Mouse (Mus musculus): ENCODE results near the gene Setdb2. TPM values are rescaled to one million over a fixed set of nuclear protein-coding genes. Genes with fewer than 3 reads are reported as not detected.

Gene Setdb2
- total RNA-seq, 1 experiment from 2014 or later = 42.6 TPM

DNA sequence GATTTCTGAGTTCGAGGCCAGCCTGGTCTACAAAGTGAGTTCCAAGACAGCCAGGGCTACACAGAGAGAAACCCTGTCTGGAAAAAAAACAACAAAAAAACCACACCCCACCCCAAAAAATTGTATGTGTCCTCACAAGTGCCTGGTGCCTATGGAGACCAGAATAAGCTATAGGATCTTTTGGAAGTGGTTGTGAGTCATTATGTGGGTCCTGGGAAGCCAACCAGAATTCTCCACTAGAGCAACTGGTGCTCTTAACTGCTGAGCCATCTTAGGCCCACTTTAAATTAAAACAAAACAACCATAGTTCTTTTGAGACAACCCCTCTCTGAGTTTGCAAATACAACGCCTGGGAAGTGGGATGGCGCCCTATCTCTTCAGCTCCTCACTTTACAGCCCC lies 45.4 kb downstream of the Setdb2 start, which contains the start of gene Phf11c:
TSS of gene Phf11c (minus strand) at position 101 of the 400 bp plus-strand sequence.
- ATAC-seq (replicated peaks; ENCODE audit: insufficient number of reproducible peaks, low FRiP score, low TSS enrichment, poor library complexity, severe bottlenecking) = no peak

DNA sequence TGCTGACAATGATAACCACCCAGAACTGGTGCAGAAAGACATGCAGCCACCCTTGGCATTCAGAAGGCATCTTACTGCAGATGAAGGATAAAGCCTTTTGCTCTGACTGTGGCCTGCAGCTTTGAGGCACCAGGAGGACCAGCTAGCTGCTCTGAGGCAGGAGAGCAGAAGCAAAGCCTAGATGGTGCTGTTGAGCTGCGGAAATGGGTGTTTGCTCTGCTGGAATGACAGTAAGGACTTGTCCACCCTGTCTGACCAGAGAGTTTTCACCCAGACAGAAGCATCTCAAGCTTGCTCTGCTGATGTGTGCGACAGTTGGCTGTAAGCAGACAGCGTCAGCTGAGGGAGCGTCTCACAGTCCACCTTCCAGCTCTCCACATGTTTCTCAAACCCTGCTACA lies 50.5 kb downstream of the Setdb2 start:
- ATAC-seq (replicated peaks; ENCODE audit: insufficient number of reproducible peaks, low FRiP score, low TSS enrichment, poor library complexity, severe bottlenecking) = peak; percentile 35; the same call in 1 of the 2 replicates

DNA sequence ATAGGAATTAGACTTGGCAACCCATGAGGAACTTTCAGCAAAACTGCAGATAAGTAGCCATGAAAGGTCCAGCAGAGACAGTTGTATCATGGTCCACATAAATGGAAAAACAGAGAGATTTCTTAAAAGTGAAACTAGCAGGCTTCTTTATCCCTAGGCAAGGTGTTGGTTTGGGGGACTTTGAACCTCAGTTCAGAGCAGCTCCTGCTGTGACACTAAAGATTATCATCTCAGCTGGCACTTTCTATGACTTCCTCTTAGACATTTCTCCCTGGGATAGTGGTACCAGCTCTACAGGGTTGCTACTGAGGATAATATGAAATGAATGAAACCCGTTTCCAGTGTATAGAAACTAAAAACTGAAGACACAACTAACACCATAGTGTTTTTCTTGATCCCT lies 51.2 kb downstream of the Setdb2 start:
- ATAC-seq (replicated peaks; ENCODE audit: insufficient number of reproducible peaks, low FRiP score, low TSS enrichment, poor library complexity, severe bottlenecking) = no peak

DNA sequence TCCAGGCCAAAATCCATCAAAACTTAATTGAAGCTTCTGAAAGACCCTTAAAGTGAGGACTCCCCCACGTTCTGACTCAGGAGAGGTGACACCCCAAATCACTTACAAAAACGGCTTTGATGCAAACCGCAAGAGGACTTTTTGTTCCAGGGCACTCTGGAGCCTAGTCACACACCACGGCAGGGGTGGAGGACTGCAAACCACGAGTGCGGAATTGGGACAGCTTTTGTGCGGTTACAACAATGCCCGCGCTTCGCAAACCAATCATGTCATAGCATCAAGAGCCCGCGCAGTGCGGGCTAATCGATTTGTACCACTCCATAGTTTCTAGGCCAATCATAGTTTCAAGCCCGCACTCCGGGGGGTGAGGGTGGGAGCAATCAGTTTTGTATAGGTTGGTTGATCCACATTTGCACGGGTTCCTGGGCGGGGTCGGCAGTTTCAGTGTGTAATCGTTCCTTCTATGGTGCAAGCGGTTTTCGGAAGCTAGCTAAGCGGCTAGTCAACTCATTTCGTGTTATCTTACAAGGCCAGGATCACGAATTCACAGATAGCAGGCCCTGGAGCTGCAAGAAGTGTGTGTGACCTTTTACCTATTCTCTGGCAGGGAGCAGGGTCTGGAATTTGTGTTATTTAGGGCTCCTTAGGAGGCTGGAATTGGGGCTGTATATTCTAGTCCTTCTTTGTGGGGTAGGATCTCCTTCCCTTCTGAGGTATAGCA lies 70.2 kb downstream of the Setdb2 start:
- no peak for ATAC-seq (replicated peaks; ENCODE audit: insufficient number of reproducible peaks, low FRiP score, low TSS enrichment, poor library complexity, severe bottlenecking)

DNA sequence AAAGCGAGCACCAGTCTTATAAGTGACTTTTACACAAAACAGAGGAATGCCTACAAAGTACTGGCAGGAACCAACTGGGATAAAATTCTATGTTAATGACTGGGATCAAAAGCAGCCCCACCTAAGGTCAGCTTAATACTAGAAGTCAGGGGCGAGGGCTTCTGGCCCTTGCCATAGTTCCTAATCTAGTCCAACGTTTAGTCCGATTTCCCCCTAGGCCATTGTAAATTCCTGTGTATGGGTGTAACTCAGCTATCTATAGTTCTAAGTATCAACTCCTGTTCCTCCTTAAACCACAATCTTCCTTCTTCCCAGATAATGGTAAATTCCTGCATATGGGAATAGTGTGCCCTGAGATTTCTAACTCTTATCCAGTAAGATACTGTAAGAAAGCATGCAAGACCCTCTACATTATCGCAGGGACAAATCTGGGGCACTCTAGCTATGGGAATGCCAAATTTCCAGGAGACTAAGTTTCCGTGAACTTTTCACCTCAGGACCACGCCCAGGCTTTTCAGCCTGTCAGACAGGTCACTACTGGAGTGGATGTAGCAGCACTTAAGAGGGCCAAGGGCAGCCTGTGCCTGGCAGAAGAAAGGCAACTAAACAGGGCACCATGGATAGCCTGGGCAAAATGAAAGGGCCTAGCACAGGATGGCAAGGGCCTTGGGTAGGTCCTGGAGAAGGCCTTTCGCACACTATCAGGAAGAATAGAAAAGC lies 74.1 kb downstream of the Setdb2 start:
- ATAC-seq (replicated peaks; ENCODE audit: insufficient number of reproducible peaks, low FRiP score, low TSS enrichment, poor library complexity, severe bottlenecking) = no peak

DNA sequence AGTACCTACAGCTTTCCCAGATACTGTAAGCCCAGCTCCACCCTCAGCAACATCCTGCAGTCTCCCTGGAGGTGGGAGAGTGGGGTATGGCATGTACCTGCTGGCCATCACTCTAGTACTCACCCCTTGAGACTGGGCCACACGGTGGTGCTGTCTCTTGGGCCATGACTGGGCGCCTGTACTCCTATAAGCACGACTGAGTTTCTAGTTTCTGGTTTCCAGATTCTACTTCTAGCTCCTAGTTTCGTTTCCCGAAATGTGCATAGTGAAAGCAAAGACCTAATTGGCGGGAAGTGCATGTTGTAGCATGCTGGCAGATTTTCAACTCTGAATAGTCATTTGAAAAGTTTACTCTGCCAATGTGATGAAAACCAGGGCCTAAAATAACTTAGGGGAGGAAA lies 75.4 kb downstream of the Setdb2 start, which contains the start of gene Phf11d:
TSS of gene Phf11d (minus strand) at position 227 of the 401 bp plus-strand sequence.
- ATAC-seq (replicated peaks; ENCODE audit: insufficient number of reproducible peaks, low FRiP score, low TSS enrichment, poor library complexity, severe bottlenecking) = peak; percentile 85

Other genes with a start within 250 kb of the Setdb2 start
- gene Rcbtb1, start 239.7 kb downstream of the Setdb2 start, total RNA-seq (2017) = 19.5 to 35.3 TPM (median 34.1 TPM) in 3 replicates
- 2.9 to 8.8 TPM (median 3.2 TPM) in 3 replicates for gene Gm6904, start 180.7 kb downstream of the Setdb2 start, total RNA-seq (2017)
- 27.5 to 39.3 TPM (median 31.4 TPM) in 3 replicates for gene Phf11a, start 143.4 kb downstream of the Setdb2 start, total RNA-seq (2017)
- 104 to 128 TPM (median 110 TPM) in 3 replicates for gene Phf11b, start 99.5 kb downstream of the Setdb2 start, total RNA-seq (2017)
- gene Phf11d, start 75.4 kb downstream of the Setdb2 start, total RNA-seq (2017) = 22.6 to 35.8 TPM (median 26.2 TPM) in 3 replicates
- 2.9 to 6.6 TPM (median 6.6 TPM) in 3 replicates for gene Phf11c, start 45.5 kb downstream of the Setdb2 start, total RNA-seq (2017)
- gene Cab39l, start 88 bp upstream of the Setdb2 start, total RNA-seq (2017) = 13.2 to 39.5 TPM (median 26.0 TPM) in 3 replicates
- gene Cdadc1, start 157.1 kb upstream of the Setdb2 start, total RNA-seq (2017) = 23.8 to 26.5 TPM (median 25.9 TPM) in 3 replicates
- not detected in 3 replicates for gene Shisa2, start 184.4 kb upstream of the Setdb2 start, total RNA-seq (2017)

Measured in monocyte, adult 5-6 weeks (primary cell).